Mouse (Mus musculus): ENCODE measurements at regions not wholly inside any gene's neighbourhood (a gene's known extent, or its start where the extent isn't known, plus 50 kb on each side); places are given as distances from the start of the nearest gene placed in this dataset.

DNA sequence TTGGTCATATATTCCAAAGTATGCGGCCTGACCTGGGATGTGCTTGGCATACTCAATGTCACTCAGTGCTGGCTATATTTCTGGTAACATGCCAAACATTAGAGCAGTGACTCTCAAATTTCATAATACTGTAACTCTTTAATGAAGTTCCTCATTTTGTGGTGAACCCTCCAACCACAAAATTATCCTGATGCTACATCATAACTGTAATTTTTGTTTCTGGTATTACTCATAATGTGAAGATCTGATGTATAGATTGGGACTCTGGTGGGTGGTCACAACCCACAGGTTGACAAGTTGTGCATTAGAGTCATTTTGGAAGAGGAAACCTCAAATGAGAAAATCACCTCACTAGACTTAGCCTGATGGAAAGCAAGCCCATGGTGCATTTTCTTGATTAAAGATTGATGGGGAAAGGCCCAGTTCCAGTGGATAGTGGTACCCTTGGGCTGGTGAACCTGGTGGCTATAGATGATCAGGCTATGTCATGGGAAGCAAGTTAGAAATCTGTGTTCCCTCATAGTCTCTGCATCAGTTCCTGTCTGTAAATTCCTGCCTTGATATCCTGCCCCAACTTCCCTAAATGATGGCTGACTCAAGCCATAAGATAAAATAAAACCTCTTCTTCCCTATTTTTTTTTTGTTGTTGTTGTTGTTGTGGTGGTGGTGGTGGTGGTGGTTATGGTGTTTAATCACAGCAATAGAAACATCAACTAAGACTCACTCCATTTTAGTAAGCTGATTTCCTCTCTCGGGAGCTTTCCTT is 483.5 kb upstream of the Kif18a start:
- H3K36me3 ChIP-seq (ENCODE audit: insufficient read depth) = no peaks in the 10 kb centered on the region
- TF ChIP-seq CTCF (IDR thresholded peaks at IDR 0.05; ENCODE audit: low read depth) = no peak
- H3K4me1 ChIP-seq (ENCODE audit: insufficient read depth) = no peaks in the 10 kb centered on the region
- H3K27me3 ChIP-seq (ENCODE audit: insufficient read depth, low read length) = no peaks in the 10 kb centered on the region
- WGBS = 90% methylated on average over 2 of the region's 2 CpGs
- H3K9me3 ChIP-seq (ENCODE audit: low read depth, low read length) = no peaks in the 10 kb centered on the region
- H3K4me3 ChIP-seq (ENCODE audit: low read depth, low read length) = no peak overlapping the region
- no peak overlapping the region for H3K4me2 ChIP-seq
- DNase-seq (no peak), ATAC-seq (ENCODE audit: insufficient read depth) (no peak)
- H3K9ac ChIP-seq = no peak overlapping the region
- H3K27ac ChIP-seq (ENCODE audit: low read depth) = no peak overlapping the region

- H3K4me2 ChIP-seq = no peak overlapping the region
- ATAC-seq (ENCODE audit: insufficient read depth) (no peak), DNase-seq (no peak)
- no peak overlapping the region for H3K27ac ChIP-seq (ENCODE audit: low read depth)
- H3K27me3 ChIP-seq (ENCODE audit: insufficient read depth, low read length) = no peaks in the 10 kb centered on the region
- H3K4me1 ChIP-seq (ENCODE audit: insufficient read depth) = no peaks in the 10 kb centered on the region
- H3K9ac ChIP-seq = no peak overlapping the region
- H3K4me3 ChIP-seq (ENCODE audit: low read depth, low read length) = no peak overlapping the region
- no peaks in the 10 kb centered on the region for H3K36me3 ChIP-seq (ENCODE audit: insufficient read depth)
- no peaks in the 10 kb centered on the region for H3K9me3 ChIP-seq (ENCODE audit: low read depth, low read length)
- no peak for TF ChIP-seq CTCF (IDR thresholded peaks at IDR 0.05; ENCODE audit: low read depth)
These were observed 468.2 kb upstream of the Kif18a start for GRCm38 (mm10) chr2:108812367-108812766.

DNA sequence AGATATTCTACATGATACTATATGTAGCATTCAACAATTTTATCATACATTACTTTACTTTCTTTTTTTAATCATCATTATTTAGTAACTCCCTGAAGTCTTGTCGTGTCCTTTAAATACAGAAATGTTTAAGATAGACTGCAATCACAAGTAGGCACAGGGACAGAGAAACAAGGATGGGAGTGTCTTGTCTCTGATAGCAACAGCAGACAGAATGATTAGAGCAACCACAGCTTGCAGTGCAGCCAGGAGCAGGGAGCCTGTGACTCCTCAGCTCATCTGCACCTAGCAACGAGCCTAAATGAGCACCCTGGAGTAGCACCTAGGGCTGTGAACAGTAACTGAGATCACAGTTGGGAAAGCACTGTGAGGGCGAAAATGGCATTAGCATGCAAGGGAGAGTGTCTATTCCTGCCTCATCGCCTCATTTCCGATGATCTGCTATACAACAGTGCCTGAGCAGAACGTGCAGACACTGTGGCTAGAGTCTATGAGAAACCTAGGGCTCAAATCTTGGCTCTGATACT is 467.4 kb upstream of the Kif18a start:
- Histone ChIP-seq H3K4me2 (no peak overlapping the region), H3K27me3 (ENCODE audit: insufficient read depth, low read length) (no peaks in the 10 kb centered on the region), H3K36me3 (ENCODE audit: insufficient read depth) (no peaks in the 10 kb centered on the region), H3K9ac (no peak overlapping the region), H3K4me3 (ENCODE audit: low read depth, low read length) (no peak overlapping the region), H3K9me3 (ENCODE audit: low read depth, low read length) (no peaks in the 10 kb centered on the region), H3K27ac (ENCODE audit: low read depth) (no peak overlapping the region), H3K4me1 (ENCODE audit: insufficient read depth) (no peaks in the 10 kb centered on the region)
- ATAC-seq (ENCODE audit: insufficient read depth) (no peak), DNase-seq (no peak)
- 44% methylated on average over 6 of the region's 6 CpGs for WGBS
- no peak for TF ChIP-seq CTCF (IDR thresholded peaks at IDR 0.05; ENCODE audit: low read depth)

GRCm38 (mm10) chr2:108816579-108816978 is 464.0 kb upstream of the Kif18a start:
- ATAC-seq (ENCODE audit: insufficient read depth) = no peak
- Histone ChIP-seq H3K9me3 (ENCODE audit: low read depth, low read length) (no peaks in the 10 kb centered on the region), H3K4me1 (ENCODE audit: insufficient read depth) (no peaks in the 10 kb centered on the region), H3K36me3 (ENCODE audit: insufficient read depth) (no peaks in the 10 kb centered on the region), H3K9ac (no peak overlapping the region), H3K4me3 (ENCODE audit: low read depth, low read length) (no peak overlapping the region), H3K4me2 (no peak overlapping the region), H3K27me3 (ENCODE audit: insufficient read depth, low read length) (no peaks in the 10 kb centered on the region), H3K27ac (ENCODE audit: low read depth) (no peak overlapping the region)
- DNase-seq = no peak
- TF ChIP-seq CTCF (IDR thresholded peaks at IDR 0.05; ENCODE audit: low read depth) = no peak

DNA sequence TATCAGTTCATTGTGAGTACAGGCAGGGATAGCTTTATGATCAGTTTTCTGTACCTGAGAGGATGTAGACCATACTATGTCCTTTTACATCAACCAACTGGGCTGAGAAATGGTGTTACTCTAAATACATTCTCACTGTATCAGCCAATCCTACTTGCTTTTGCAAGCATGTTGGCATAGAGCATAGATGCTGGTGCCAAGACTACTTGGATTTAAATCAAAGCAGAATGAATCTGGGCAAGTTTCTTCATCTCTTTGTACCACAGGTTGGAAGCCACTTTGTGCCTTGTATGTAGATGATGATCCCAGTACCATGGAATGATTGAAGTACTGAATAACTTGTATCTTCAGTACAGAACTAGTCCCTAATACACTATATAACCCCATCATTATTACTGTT is 456.5 kb upstream of the Kif18a start:
- no peak overlapping the region for H3K9ac ChIP-seq
- ATAC-seq (ENCODE audit: insufficient read depth) (no peak), DNase-seq (no peak)
- no peak overlapping the region for H3K27ac ChIP-seq (ENCODE audit: low read depth)
- H3K4me2 ChIP-seq = no peak overlapping the region
- H3K9me3 ChIP-seq (ENCODE audit: low read depth, low read length) = no peaks in the 10 kb centered on the region
- no peak for TF ChIP-seq CTCF (IDR thresholded peaks at IDR 0.05; ENCODE audit: low read depth)
- H3K36me3 ChIP-seq (ENCODE audit: insufficient read depth) = no peaks in the 10 kb centered on the region
- H3K27me3 ChIP-seq (ENCODE audit: insufficient read depth, low read length) = no peaks in the 10 kb centered on the region
- no peak overlapping the region for H3K4me3 ChIP-seq (ENCODE audit: low read depth, low read length)
- no peaks in the 10 kb centered on the region for H3K4me1 ChIP-seq (ENCODE audit: insufficient read depth)

GRCm38 (mm10) chr2:108825981-108826380 is 454.6 kb upstream of the Kif18a start:
- WGBS = 55% methylated on average over 5 of the region's 5 CpGs
- no peaks in the 10 kb centered on the region for H3K4me1 ChIP-seq (ENCODE audit: insufficient read depth)
- no peak overlapping the region for H3K4me2 ChIP-seq

DNA sequence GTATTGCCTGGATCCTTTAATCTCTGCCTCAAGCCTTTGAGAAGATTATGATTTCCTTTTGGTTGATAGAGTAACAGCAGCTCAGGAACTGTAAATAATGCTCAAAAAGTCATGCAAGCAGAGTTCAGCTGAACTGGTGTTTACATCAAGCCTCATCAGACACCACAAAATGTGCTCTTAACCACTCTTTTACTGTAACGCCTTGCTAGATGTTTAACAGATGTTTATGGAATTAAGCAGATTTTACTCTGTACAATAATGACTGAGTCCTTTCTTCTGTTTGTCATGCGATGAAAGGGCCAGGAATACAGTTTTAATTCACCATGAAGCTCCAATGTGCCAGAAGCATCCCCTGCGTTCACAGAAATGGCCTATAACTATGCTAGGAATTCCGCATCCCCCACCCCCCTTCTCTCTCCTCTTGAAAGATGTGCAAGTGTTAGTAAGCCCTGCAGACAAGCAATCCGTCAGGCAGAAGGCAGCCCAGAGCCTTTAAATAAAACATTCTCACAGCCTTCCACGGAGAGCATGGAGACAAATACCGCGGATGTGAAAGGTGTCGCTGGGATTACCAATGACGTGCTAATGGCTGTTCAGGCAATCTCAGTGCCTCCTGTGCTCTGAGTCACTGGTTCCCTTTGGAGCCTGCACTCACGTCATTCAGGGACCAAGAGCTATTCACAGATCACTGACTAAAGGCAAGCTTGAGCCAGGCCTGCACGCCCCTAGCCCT is 453.3 kb upstream of the Kif18a start:
- 7% methylated on average over 12 of the region's 12 CpGs for WGBS

More at GRCm38 (mm10) chr2:108825981-108826380, 454.6 kb upstream of the Kif18a start:
- TF ChIP-seq CTCF (IDR thresholded peaks at IDR 0.05; ENCODE audit: low read depth) = no peak
- H3K4me3 ChIP-seq (ENCODE audit: low read depth, low read length) = no peak overlapping the region
- no peaks in the 10 kb centered on the region for H3K9me3 ChIP-seq (ENCODE audit: low read depth, low read length)
- DNase-seq (no peak), ATAC-seq (ENCODE audit: insufficient read depth) (no peak)
- no peaks in the 10 kb centered on the region for H3K27me3 ChIP-seq (ENCODE audit: insufficient read depth, low read length)
- no peaks in the 10 kb centered on the region for H3K36me3 ChIP-seq (ENCODE audit: insufficient read depth)
- H3K9ac ChIP-seq = no peak overlapping the region
- no peak overlapping the region for H3K27ac ChIP-seq (ENCODE audit: low read depth)

More for the DNA sequence above, 453.3 kb upstream of the Kif18a start:
- H3K27me3 ChIP-seq (ENCODE audit: insufficient read depth, low read length) = no peaks in the 10 kb centered on the region
- no peaks in the 10 kb centered on the region for H3K4me1 ChIP-seq (ENCODE audit: insufficient read depth)
- DNase-seq = peak; percentile 65
- H3K36me3 ChIP-seq (ENCODE audit: insufficient read depth) = no peaks in the 10 kb centered on the region
- TF ChIP-seq CTCF (IDR thresholded peaks at IDR 0.05; ENCODE audit: low read depth) = no peak
- peak overlapping the region; percentile 25; the same call in 1 of the 2 replicates for H3K27ac ChIP-seq (ENCODE audit: low read depth)
- H3K4me2 ChIP-seq = peak overlapping the region; percentile 39
- peak; percentile 94 for ATAC-seq (ENCODE audit: insufficient read depth)
- H3K9ac ChIP-seq = no peak overlapping the region
- H3K4me3 ChIP-seq (ENCODE audit: low read depth, low read length) = no peak overlapping the region
- H3K9me3 ChIP-seq (ENCODE audit: low read depth, low read length) = no peaks in the 10 kb centered on the region
